Mouse (Mus musculus): ENCODE results near the gene Mob3c. TPM values are rescaled to one million over a fixed set of nuclear protein-coding genes. Genes with fewer than 3 reads are reported as not detected.

Gene Mob3c
- polyA plus RNA-seq, 1 experiment from 2014 or later: 6.3 TPM

- Histone ChIP-seq H3K4me3 (no peak overlapping the region), H3K4me2 (replicated peaks) (no peak overlapping the region), H3K9ac (replicated peaks) (no peak overlapping the region), H3K27ac (replicated peaks) (peak overlapping the region; percentile 60), H3K4me1 (peaks cover 19% of the 10 kb centered on the region), H3K27me3 (no peaks in the 10 kb centered on the region), H3K9me3 (no peaks in the 10 kb centered on the region), H3K36me3 (peaks cover 54% of the 10 kb centered on the region)
- WGBS: 67% methylated on average over 4 of the region's 4 CpGs
- ATAC-seq (ENCODE audit: low FRiP score, low read depth): no peak
These were observed 27.7 kb downstream of the Mob3c start for GRCm38 (mm10) chr4:115855609-115856008.

- H3K36me3 ChIP-seq: peaks cover 54% of the 10 kb centered on the region
- 30% methylated on average over 4 of the region's 4 CpGs for WGBS
These were observed 28.4 kb downstream of the Mob3c start for GRCm38 (mm10) chr4:115856282-115856681.

GRCm38 (mm10) chr4:115857293-115857883, 29.5 kb downstream of the Mob3c start:
- 82% methylated on average over 9 of the region's 9 CpGs for WGBS
- Histone ChIP-seq H3K4me1 (peaks cover 19% of the 10 kb centered on the region), H3K36me3 (peaks cover 44% of the 10 kb centered on the region), H3K4me2 (replicated peaks) (no peak overlapping the region), H3K27me3 (no peaks in the 10 kb centered on the region), H3K4me3 (no peak overlapping the region), H3K9me3 (no peaks in the 10 kb centered on the region), H3K9ac (replicated peaks) (no peak overlapping the region), H3K27ac (replicated peaks) (no peak overlapping the region)
- ATAC-seq (ENCODE audit: low FRiP score, low read depth): no peak

More at GRCm38 (mm10) chr4:115856282-115856681, 28.4 kb downstream of the Mob3c start:
- Histone ChIP-seq H3K4me2 (replicated peaks) (no peak overlapping the region), H3K9me3 (no peaks in the 10 kb centered on the region), H3K27ac (replicated peaks) (peak overlapping the region; percentile 60), H3K9ac (replicated peaks) (no peak overlapping the region), H3K4me3 (no peak overlapping the region), H3K4me1 (peaks cover 19% of the 10 kb centered on the region), H3K27me3 (no peaks in the 10 kb centered on the region)
- ATAC-seq (ENCODE audit: low FRiP score, low read depth): 0 out of 2 replicates have a peak, but pooled peaks have one; percentile 35

GRCm38 (mm10) chr4:115863352-115863751, 35.5 kb downstream of the Mob3c start:
- Histone ChIP-seq H3K4me1 (no peaks in the 10 kb centered on the region), H3K27me3 (peaks cover 2% of the 10 kb centered on the region; the same call in 1 of the 2 replicates), H3K27ac (replicated peaks) (no peak overlapping the region), H3K9me3 (no peaks in the 10 kb centered on the region), H3K4me3 (no peak overlapping the region), H3K4me2 (replicated peaks) (no peak overlapping the region), H3K36me3 (peaks cover 42% of the 10 kb centered on the region), H3K9ac (replicated peaks) (no peak overlapping the region)
- 71% methylated on average over 7 of the region's 7 CpGs for WGBS
- no peak for ATAC-seq (ENCODE audit: low FRiP score, low read depth)

- peaks cover 4% of the 10 kb centered on the region; the same call in 1 of the 2 replicates for H3K27me3 ChIP-seq
- ATAC-seq (ENCODE audit: low FRiP score, low read depth): no peak
- 69% methylated on average over 10 of the region's 10 CpGs for WGBS
- no peak overlapping the region for H3K9ac ChIP-seq (replicated peaks)
- no peak overlapping the region for H3K27ac ChIP-seq (replicated peaks)
- H3K36me3 ChIP-seq: peaks cover 40% of the 10 kb centered on the region
- no peak overlapping the region for H3K4me3 ChIP-seq
- peaks cover under 1% of the 10 kb centered on the region; the same call in 1 of the 2 replicates for H3K4me1 ChIP-seq
- H3K4me2 ChIP-seq (replicated peaks): no peak overlapping the region
- no peaks in the 10 kb centered on the region for H3K9me3 ChIP-seq
These were observed 36.0 kb downstream of the Mob3c start for GRCm38 (mm10) chr4:115863880-115864279.

GRCm38 (mm10) chr4:115869512-115870210, 41.8 kb downstream of the Mob3c start:
- H3K4me3 ChIP-seq: no peak overlapping the region
- H3K36me3 ChIP-seq: peaks cover 28% of the 10 kb centered on the region
- no peaks in the 10 kb centered on the region for H3K9me3 ChIP-seq
- peaks cover 19% of the 10 kb centered on the region for H3K4me1 ChIP-seq
- peak; percentile 70 for ATAC-seq (ENCODE audit: low FRiP score, low read depth)
- 11% methylated on average over 16 of the region's 16 CpGs for WGBS
- 0 out of 2 replicates have a peak overlapping the region, but pooled peaks have one; percentile 15 for H3K9ac ChIP-seq (replicated peaks)
- peaks cover 4% of the 10 kb centered on the region; the same call in 1 of the 2 replicates for H3K27me3 ChIP-seq
- H3K4me2 ChIP-seq (replicated peaks): 0 out of 2 replicates have a peak overlapping the region, but pooled peaks have one; percentile 6
- peak overlapping the region; percentile 65 for H3K27ac ChIP-seq (replicated peaks)

- 76% methylated on average over 3 of the region's 3 CpGs for WGBS
- Histone ChIP-seq H3K27me3 (peaks cover 6% of the 10 kb centered on the region; the same call in 1 of the 2 replicates), H3K9me3 (no peaks in the 10 kb centered on the region), H3K4me3 (no peak overlapping the region), H3K9ac (replicated peaks) (no peak overlapping the region), H3K27ac (replicated peaks) (no peak overlapping the region), H3K36me3 (peaks cover 36% of the 10 kb centered on the region), H3K4me2 (replicated peaks) (no peak overlapping the region), H3K4me1 (peaks cover 34% of the 10 kb centered on the region)
- ATAC-seq (ENCODE audit: low FRiP score, low read depth): no peak
These were observed 45.3 kb downstream of the Mob3c start for GRCm38 (mm10) chr4:115873231-115873630.

- H3K4me3 ChIP-seq: no peak overlapping the region
- H3K4me2 ChIP-seq (replicated peaks): peak overlapping the region; percentile 44
- WGBS: 0% methylated on average over 11 of the region's 11 CpGs
- H3K27ac ChIP-seq (replicated peaks): peak overlapping the region; percentile 92
- H3K9ac ChIP-seq (replicated peaks): peak overlapping the region; percentile 42
- peaks cover 62% of the 10 kb centered on the region for H3K4me1 ChIP-seq
- ATAC-seq (ENCODE audit: low FRiP score, low read depth): peak; percentile 79
- peaks cover 23% of the 10 kb centered on the region for H3K36me3 ChIP-seq
- no peaks in the 10 kb centered on the region for H3K9me3 ChIP-seq
- H3K27me3 ChIP-seq: peaks cover 3% of the 10 kb centered on the region; the same call in 1 of the 2 replicates
These were observed 50.4 kb downstream of the Mob3c start for GRCm38 (mm10) chr4:115878216-115878678.

- peaks cover 62% of the 10 kb centered on the region for H3K4me1 ChIP-seq
These were observed 50.9 kb downstream of the Mob3c start for GRCm38 (mm10) chr4:115878828-115879227.

GRCm38 (mm10) chr4:115881183-115881582, 53.3 kb downstream of the Mob3c start:
- peaks cover 62% of the 10 kb centered on the region for H3K4me1 ChIP-seq
- H3K9me3 ChIP-seq: no peaks in the 10 kb centered on the region
- H3K9ac ChIP-seq (replicated peaks): no peak overlapping the region
- H3K27ac ChIP-seq (replicated peaks): peak overlapping the region; percentile 68
- no peak overlapping the region for H3K4me3 ChIP-seq
- H3K36me3 ChIP-seq: 0 out of 2 replicates have a peak, but pooled peaks cover 2% of the 10 kb centered on the region
- 4% methylated on average over 1 of the region's 1 CpGs for whole genome bisulfite sequencing
- peak; percentile 47 for ATAC-seq (ENCODE audit: low FRiP score, low read depth)
- 0 out of 2 replicates have a peak overlapping the region, but pooled peaks have one; percentile 8 for H3K4me2 ChIP-seq (replicated peaks)
- H3K27me3 ChIP-seq: no peaks in the 10 kb centered on the region; the same call in 1 of the 2 replicates

More at GRCm38 (mm10) chr4:115878828-115879227, 50.9 kb downstream of the Mob3c start:
- Histone ChIP-seq H3K36me3 (peaks cover 19% of the 10 kb centered on the region), H3K9me3 (no peaks in the 10 kb centered on the region), H3K27me3 (peaks cover 3% of the 10 kb centered on the region; the same call in 1 of the 2 replicates), H3K4me3 (no peak overlapping the region), H3K9ac (replicated peaks) (peak overlapping the region; percentile 42; the same call in 1 of the 2 replicates), H3K4me2 (replicated peaks) (peak overlapping the region; percentile 44; the same call in 1 of the 2 replicates), H3K27ac (replicated peaks) (peak overlapping the region; percentile 92)
- 21% methylated on average over 9 of the region's 9 CpGs for WGBS
- no peak for ATAC-seq (ENCODE audit: low FRiP score, low read depth)

GRCm38 (mm10) chr4:115882195-115882594, 54.3 kb downstream of the Mob3c start:
- peaks cover 58% of the 10 kb centered on the region for H3K4me1 ChIP-seq
- no peak overlapping the region for H3K4me3 ChIP-seq
- no peaks in the 10 kb centered on the region for H3K36me3 ChIP-seq
- WGBS: 57% methylated on average over 4 of the region's 4 CpGs
- no peak overlapping the region for H3K27ac ChIP-seq (replicated peaks)
- no peak overlapping the region for H3K9ac ChIP-seq (replicated peaks)
- H3K4me2 ChIP-seq (replicated peaks): no peak overlapping the region
- no peak for ATAC-seq (ENCODE audit: low FRiP score, low read depth)
- H3K9me3 ChIP-seq: no peaks in the 10 kb centered on the region
- H3K27me3 ChIP-seq: no peaks in the 10 kb centered on the region; the same call in 1 of the 2 replicates

GRCm38 (mm10) chr4:115884022-115884421, 56.1 kb downstream of the Mob3c start, which contains the start of gene Kncn:
TSS of gene Kncn (plus strand) at chr4:115884400.
- H3K4me1 ChIP-seq: peaks cover 40% of the 10 kb centered on the region
- H3K9ac ChIP-seq (replicated peaks): no peak within 1 kb of the TSS
- no peak for ATAC-seq (ENCODE audit: low FRiP score, low read depth)
- H3K4me2 ChIP-seq (replicated peaks): no peak within 1 kb of the TSS
- peaks cover 7% of the 10 kb centered on the region for H3K27me3 ChIP-seq
- H3K4me3 ChIP-seq: no peak within 1 kb of the TSS
- WGBS: 69% methylated on average over 6 of the region's 6 CpGs
- H3K27ac ChIP-seq (replicated peaks): no peak within 1 kb of the TSS
- H3K9me3 ChIP-seq: no peaks in the 10 kb centered on the region
- H3K36me3 ChIP-seq: no peaks in the 10 kb centered on the region
